Mouse (Mus musculus): ENCODE data around the gene Pofut1.

Gene Pofut1

GRCm38 (mm10) chr2:153290938-153291928 is 49.9 kb downstream of the Pofut1 start, which contains the start of gene Kif3b:
Kif3b (plus strand) TSS chr2:153291413.
- DNase-seq (ENCODE audit: low spot score in 2 of 2): peak; percentile 70 to 81

GRCm38 (mm10) chr2:153292305-153292861 is 51.0 kb downstream of the Pofut1 start:
- no peak for DNase-seq (ENCODE audit: low spot score in 2 of 2)

- DNase-seq (ENCODE audit: low spot score in 2 of 2): no peak
Measured at GRCm38 (mm10) chr2:153295196-153295595, 53.9 kb downstream of the Pofut1 start.

GRCm38 (mm10) chr2:153297771-153298170 is 56.4 kb downstream of the Pofut1 start:
- DNase-seq (ENCODE audit: low spot score in 2 of 2): no peak

GRCm38 (mm10) chr2:153298460-153298859 is 57.1 kb downstream of the Pofut1 start:
- DNase-seq (ENCODE audit: low spot score in 2 of 2): no peak

- DNase-seq (ENCODE audit: low spot score in 2 of 2): no peak
Measured at GRCm38 (mm10) chr2:153298863-153299262, 57.5 kb downstream of the Pofut1 start.

- DNase-seq (ENCODE audit: low spot score in 2 of 2): no peak
Measured at GRCm38 (mm10) chr2:153301123-153301522, 59.8 kb downstream of the Pofut1 start.

- no peak for DNase-seq (ENCODE audit: low spot score in 2 of 2)
Measured at GRCm38 (mm10) chr2:153305240-153305639, 63.9 kb downstream of the Pofut1 start.

GRCm38 (mm10) chr2:153308586-153308985 is 67.3 kb downstream of the Pofut1 start:
- DNase-seq (ENCODE audit: low spot score in 2 of 2): no peak

GRCm38 (mm10) chr2:153309106-153309505 is 67.8 kb downstream of the Pofut1 start:
- no peak for DNase-seq (ENCODE audit: low spot score in 2 of 2)

GRCm38 (mm10) chr2:153310228-153310627 is 68.9 kb downstream of the Pofut1 start:
- DNase-seq (ENCODE audit: low spot score in 2 of 2): no peak

- DNase-seq (ENCODE audit: low spot score in 2 of 2): no peak
Measured at GRCm38 (mm10) chr2:153312884-153313283, 71.6 kb downstream of the Pofut1 start.

- DNase-seq (ENCODE audit: low spot score in 2 of 2): no peak
Measured at GRCm38 (mm10) chr2:153318408-153318807, 77.1 kb downstream of the Pofut1 start.

- no peak for DNase-seq (ENCODE audit: low spot score in 2 of 2)
Measured at GRCm38 (mm10) chr2:153319036-153319643, 77.8 kb downstream of the Pofut1 start.
